Mouse (Mus musculus) myocyte (in vitro differentiated cells): ENCODE measurements around the gene Slamf8. TPM values are rescaled to one million over a fixed set of nuclear protein-coding genes. Genes with fewer than 3 reads are reported as not detected.
A peak's percentile ranks its signal among the peaks of the same experiment; 100 is the strongest.

Experiments used
- H3K27me3 ChIP-seq: one replicate; pipeline ENCODE4 v1.6.1; 2011; ENCODE audit not compliant: control insufficient read depth, insufficient read depth, insufficient read length
- H3K36me3 ChIP-seq: one replicate; pipeline ENCODE4 v1.6.1; 2011; ENCODE audit not compliant: control insufficient read depth, insufficient read depth
- H3K4me2 ChIP-seq: one replicate; pipeline ENCODE4 v1.6.1; 2011; ENCODE audit warnings: low read depth, control low read depth
- H3K4me3 ChIP-seq: one replicate; pipeline ENCODE4 v1.5.1; 2011; ENCODE audit warnings: mild to moderate bottlenecking, control low read depth, moderate library complexity
- H3K79me2 ChIP-seq: one replicate; pipeline ENCODE4 v1.6.1; 2011; ENCODE audit not compliant: control insufficient read depth, insufficient read depth
- H3ac ChIP-seq: one replicate; pipeline ENCODE4 v1.6.1; 2011; ENCODE audit not compliant: control insufficient read depth, insufficient read length
- CEBPB ChIP-seq: IDR thresholded peaks from 2 replicates; pipeline ENCODE4 v1.6.1; 2011; ENCODE audit warnings: mild to moderate bottlenecking, moderate library complexity; ENCODE audit not compliant: poor library complexity, insufficient read depth, severe bottlenecking
- E2F4 ChIP-seq: IDR thresholded peaks from one replicate; pipeline ENCODE4 v1.6.1; 2011; ENCODE audit warnings: mild to moderate bottlenecking, control low read depth, moderate library complexity; ENCODE audit not compliant: insufficient read depth
- MAX ChIP-seq: IDR thresholded peaks from one replicate; pipeline ENCODE4 v1.6.1; 2011; ENCODE audit warnings: low read depth, mild to moderate bottlenecking, control low read depth
- MYOD1 ChIP-seq, 3 experiments: IDR thresholded peaks; one replicate each; pipeline ENCODE4 v1.6.1; 2011; ENCODE audit warnings: control low read depth in 2 of 3, low read depth in 2 of 3, mild to moderate bottlenecking in 2 of 3, moderate library complexity in 1 of 3; ENCODE audit not compliant: insufficient read length in 2 of 3, control insufficient read depth in 1 of 3
- MYOG ChIP-seq, 3 experiments: IDR thresholded peaks; one replicate each; pipeline ENCODE4 v1.6.1; 2011; ENCODE audit warnings: control low read depth in 2 of 3, low read depth in 2 of 3, mild to moderate bottlenecking in 2 of 3; ENCODE audit not compliant: insufficient read length in 2 of 3, control insufficient read depth in 1 of 3, insufficient read depth in 1 of 3
- POLR2A ChIP-seq: IDR thresholded peaks from one replicate; pipeline ENCODE4 v1.6.1; 2011; ENCODE audit warnings: low read depth, mild to moderate bottlenecking, control low read depth, moderate library complexity; ENCODE audit not compliant: insufficient read length
- POLR2AphosphoS2 ChIP-seq: IDR thresholded peaks from one replicate; pipeline ENCODE4 v1.6.1; 2011; ENCODE audit warnings: low read depth, control low read depth; ENCODE audit not compliant: insufficient read length
- REST ChIP-seq: IDR thresholded peaks from one replicate; pipeline ENCODE4 v1.6.1; 2011; ENCODE audit warnings: mild to moderate bottlenecking, control low read depth, moderate library complexity; ENCODE audit not compliant: insufficient read depth, insufficient read length
- SRF ChIP-seq: IDR thresholded peaks from one replicate; pipeline ENCODE4 v1.6.1; 2011; ENCODE audit warnings: low read depth; ENCODE audit not compliant: control insufficient read depth, insufficient read length
- TCF12 ChIP-seq: IDR thresholded peaks from one replicate; pipeline ENCODE4 v1.6.1; 2011; ENCODE audit warnings: mild to moderate bottlenecking, control low read depth; ENCODE audit not compliant: poor library complexity, insufficient read depth, severe bottlenecking
- TCF3 ChIP-seq: IDR thresholded peaks from one replicate; pipeline ENCODE4 v1.6.1; 2011; ENCODE audit warnings: low read depth, control low read depth; ENCODE audit not compliant: insufficient read length
- USF1 ChIP-seq: IDR thresholded peaks from one replicate; pipeline ENCODE4 v1.6.1; 2011; ENCODE audit warnings: low read depth, mild to moderate bottlenecking, control low read depth, moderate library complexity
- polyA plus RNA-seq: library from polyadenylated mRNA; unstranded; fragments of >200 nt; fragmentation: generic; extraction: Trizol; gene quantifications from one replicate; pipeline ENCODE4 v1.2.1, GENCODE M21; 2012; ENCODE audit warnings: missing spikeins

Slamf8 gene
- polyA plus RNA-seq, result not detected

GRCm38 (mm10) chr1:172590385-172590784 is at the start of gene Slamf8:
Slamf8 (minus strand) TSS chr1:172590568.
- no peak for TF ChIP-seq POLR2AphosphoS2
- no peak within 1 kb of the TSS for H3ac ChIP-seq
- H3K4me2 ChIP-seq, result peak within 1 kb of the TSS; percentile 6
- H3K27me3 ChIP-seq, result no peaks in the 10 kb centered on the region
- H3K79me2 ChIP-seq, result no peaks in the 10 kb centered on the region
- no peaks in the 10 kb centered on the region for H3K36me3 ChIP-seq
- H3K4me3 ChIP-seq, result no peak within 1 kb of the TSS

GRCm38 (mm10) chr1:172638781-172639180 is 48.4 kb upstream of the Slamf8 start:
- H3K4me2 ChIP-seq, result no peak overlapping the region
- no peaks in the 10 kb centered on the region for H3K27me3 ChIP-seq
- H3K4me3 ChIP-seq, result no peak overlapping the region
- TF ChIP-seq TCF3 (no peak), REST (no peak), SRF (no peak), POLR2A (no peak), MAX (no peak), USF1 (no peak), CEBPB (no peak), TCF12 (no peak), MYOD1 (IDR thresholded peaks at IDR 0.05; ENCODE audit: control insufficient read depth in 1 of 3, insufficient read length in 2 of 3, low read depth in 2 of 3) (no peak), MYOG (IDR thresholded peaks at IDR 0.05; ENCODE audit: control insufficient read depth in 1 of 3, insufficient read depth in 1 of 3, insufficient read length in 2 of 3, low read depth in 2 of 3) (no peak), POLR2AphosphoS2 (no peak), E2F4 (no peak)
- H3K36me3 ChIP-seq, result no peaks in the 10 kb centered on the region
- H3ac ChIP-seq, result no peak overlapping the region
- no peaks in the 10 kb centered on the region for H3K79me2 ChIP-seq

GRCm38 (mm10) chr1:172637801-172638200 is 47.4 kb upstream of the Slamf8 start:
- H3K79me2 ChIP-seq, result no peaks in the 10 kb centered on the region
- H3K27me3 ChIP-seq, result no peaks in the 10 kb centered on the region
- no peak overlapping the region for H3ac ChIP-seq
- H3K4me2 ChIP-seq, result no peak overlapping the region
- no peak overlapping the region for H3K4me3 ChIP-seq
- H3K36me3 ChIP-seq, result no peaks in the 10 kb centered on the region
- TF ChIP-seq USF1 (no peak), POLR2AphosphoS2 (no peak), MAX (no peak), REST (no peak), MYOD1 (IDR thresholded peaks at IDR 0.05; ENCODE audit: control insufficient read depth in 1 of 3, insufficient read length in 2 of 3, low read depth in 2 of 3) (no peak), TCF12 (no peak), E2F4 (no peak), CEBPB (no peak), SRF (no peak), MYOG (IDR thresholded peaks at IDR 0.05; ENCODE audit: control insufficient read depth in 1 of 3, insufficient read depth in 1 of 3, insufficient read length in 2 of 3, low read depth in 2 of 3) (no peak), POLR2A (no peak), TCF3 (no peak)

GRCm38 (mm10) chr1:172636266-172636665 is 45.9 kb upstream of the Slamf8 start:
- no peak for TF ChIP-seq CEBPB
- TF ChIP-seq MYOG (IDR thresholded peaks at IDR 0.05; ENCODE audit: control insufficient read depth in 1 of 3, insufficient read depth in 1 of 3, insufficient read length in 2 of 3, low read depth in 2 of 3), result no peak
- no peak for TF ChIP-seq MYOD1 (IDR thresholded peaks at IDR 0.05; ENCODE audit: control insufficient read depth in 1 of 3, insufficient read length in 2 of 3, low read depth in 2 of 3)
- no peak for TF ChIP-seq MAX
- no peak for TF ChIP-seq TCF3
- TF ChIP-seq E2F4, result no peak
- no peak for TF ChIP-seq POLR2A
- no peak overlapping the region for H3K4me3 ChIP-seq
- H3K4me2 ChIP-seq, result no peak overlapping the region
- no peaks in the 10 kb centered on the region for H3K27me3 ChIP-seq
- H3K79me2 ChIP-seq, result no peaks in the 10 kb centered on the region
- no peak overlapping the region for H3ac ChIP-seq
- no peaks in the 10 kb centered on the region for H3K36me3 ChIP-seq

- Histone ChIP-seq H3K27me3 (no peaks in the 10 kb centered on the region), H3K4me3 (no peak overlapping the region), H3K36me3 (no peaks in the 10 kb centered on the region), H3K4me2 (no peak overlapping the region), H3K79me2 (no peaks in the 10 kb centered on the region), H3ac (no peak overlapping the region)
- no peak for TF ChIP-seq TCF3
- no peak for TF ChIP-seq CEBPB
- no peak for TF ChIP-seq TCF12
- no peak for TF ChIP-seq MYOD1 (IDR thresholded peaks at IDR 0.05; ENCODE audit: control insufficient read depth in 1 of 3, insufficient read length in 2 of 3, low read depth in 2 of 3)
- no peak for TF ChIP-seq MYOG (IDR thresholded peaks at IDR 0.05; ENCODE audit: control insufficient read depth in 1 of 3, insufficient read depth in 1 of 3, insufficient read length in 2 of 3, low read depth in 2 of 3)
- TF ChIP-seq REST, result no peak
- no peak for TF ChIP-seq SRF
- no peak for TF ChIP-seq E2F4
- no peak for TF ChIP-seq POLR2A
- TF ChIP-seq MAX, result no peak
- TF ChIP-seq USF1, result no peak
- TF ChIP-seq POLR2AphosphoS2, result no peak
Observed at GRCm38 (mm10) chr1:172635258-172635657, 44.9 kb upstream of the Slamf8 start.
